Mouse (Mus musculus): ENCODE measurements around the gene Srbd1. TPM values are rescaled to one million over a fixed set of nuclear protein-coding genes. Genes with fewer than 3 reads are reported as not detected.

Gene Srbd1
- polyA plus RNA-seq, 1 experiment, result 6.1 TPM

DNA sequence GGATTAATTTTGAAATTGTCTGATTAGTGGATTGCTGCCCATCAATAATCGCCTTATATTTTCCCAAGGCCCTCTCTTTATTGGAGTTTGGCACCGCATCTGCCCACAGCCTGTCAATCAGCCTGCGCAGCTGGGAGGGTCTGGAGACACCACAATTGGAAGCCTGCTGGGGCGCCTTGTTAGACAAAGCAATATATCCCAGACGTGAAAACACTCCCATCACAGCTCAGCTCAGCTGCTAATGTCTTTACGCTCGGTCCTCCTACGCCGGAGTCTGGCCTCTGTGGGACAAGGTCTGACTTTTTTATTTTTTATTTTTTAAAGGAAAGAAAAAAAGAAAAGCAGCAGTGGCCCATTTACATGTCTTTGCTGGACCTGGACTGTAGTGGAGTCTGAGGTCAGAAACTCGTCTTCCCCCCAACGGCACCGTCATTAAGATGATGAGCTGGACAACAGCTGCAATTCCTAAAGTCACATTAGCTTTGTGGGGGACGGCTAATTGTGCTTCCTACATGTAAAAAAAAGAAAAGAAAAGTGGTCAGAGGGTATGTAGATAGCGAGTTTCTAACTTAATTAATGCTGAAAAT lies 195.0 kb downstream of the Srbd1 start:
- Histone ChIP-seq H3K36me3 (ENCODE audit: control insufficient read depth, insufficient read depth) (no peaks in the 10 kb centered on the region), H3K4me3 (no peak overlapping the region), H3K27me3 (ENCODE audit: control insufficient read depth, insufficient read depth, insufficient read length) (peaks cover 1% of the 10 kb centered on the region), H3K79me2 (ENCODE audit: control insufficient read depth, insufficient read depth) (no peaks in the 10 kb centered on the region), H3ac (ENCODE audit: control insufficient read depth, insufficient read length) (no peak overlapping the region), H3K4me2 (ENCODE audit: low read depth) (no peak overlapping the region)
- TF ChIP-seq POLR2AphosphoS2 (IDR thresholded peaks at IDR 0.05; ENCODE audit: insufficient read length, low read depth), result no peak
- no peak for TF ChIP-seq USF1 (IDR thresholded peaks at IDR 0.05; ENCODE audit: low read depth)
- no peak for TF ChIP-seq SRF (IDR thresholded peaks at IDR 0.05; ENCODE audit: control insufficient read depth, insufficient read length, low read depth)
- TF ChIP-seq CEBPB (IDR thresholded peaks at IDR 0.05; ENCODE audit: insufficient read depth, poor library complexity, severe bottlenecking), result no peak
- no peak for TF ChIP-seq REST (IDR thresholded peaks at IDR 0.05; ENCODE audit: insufficient read depth, insufficient read length)
- no peak for TF ChIP-seq TCF3 (IDR thresholded peaks at IDR 0.05; ENCODE audit: insufficient read length, low read depth)
- no peak for TF ChIP-seq TCF12 (IDR thresholded peaks at IDR 0.05; ENCODE audit: insufficient read depth, poor library complexity, severe bottlenecking)
- TF ChIP-seq POLR2A (IDR thresholded peaks at IDR 0.05; ENCODE audit: insufficient read length, low read depth), result no peak
- no peak for TF ChIP-seq MYOD1 (IDR thresholded peaks at IDR 0.05; ENCODE audit: control insufficient read depth in 1 of 3, insufficient read length in 2 of 3, low read depth in 2 of 3)
- no peak for TF ChIP-seq MAX (IDR thresholded peaks at IDR 0.05; ENCODE audit: low read depth)
- TF ChIP-seq E2F4 (IDR thresholded peaks at IDR 0.05; ENCODE audit: insufficient read depth), result no peak
- no peak for TF ChIP-seq MYOG (IDR thresholded peaks at IDR 0.05; ENCODE audit: control insufficient read depth in 1 of 3, insufficient read depth in 1 of 3, insufficient read length in 2 of 3, low read depth in 2 of 3)

DNA sequence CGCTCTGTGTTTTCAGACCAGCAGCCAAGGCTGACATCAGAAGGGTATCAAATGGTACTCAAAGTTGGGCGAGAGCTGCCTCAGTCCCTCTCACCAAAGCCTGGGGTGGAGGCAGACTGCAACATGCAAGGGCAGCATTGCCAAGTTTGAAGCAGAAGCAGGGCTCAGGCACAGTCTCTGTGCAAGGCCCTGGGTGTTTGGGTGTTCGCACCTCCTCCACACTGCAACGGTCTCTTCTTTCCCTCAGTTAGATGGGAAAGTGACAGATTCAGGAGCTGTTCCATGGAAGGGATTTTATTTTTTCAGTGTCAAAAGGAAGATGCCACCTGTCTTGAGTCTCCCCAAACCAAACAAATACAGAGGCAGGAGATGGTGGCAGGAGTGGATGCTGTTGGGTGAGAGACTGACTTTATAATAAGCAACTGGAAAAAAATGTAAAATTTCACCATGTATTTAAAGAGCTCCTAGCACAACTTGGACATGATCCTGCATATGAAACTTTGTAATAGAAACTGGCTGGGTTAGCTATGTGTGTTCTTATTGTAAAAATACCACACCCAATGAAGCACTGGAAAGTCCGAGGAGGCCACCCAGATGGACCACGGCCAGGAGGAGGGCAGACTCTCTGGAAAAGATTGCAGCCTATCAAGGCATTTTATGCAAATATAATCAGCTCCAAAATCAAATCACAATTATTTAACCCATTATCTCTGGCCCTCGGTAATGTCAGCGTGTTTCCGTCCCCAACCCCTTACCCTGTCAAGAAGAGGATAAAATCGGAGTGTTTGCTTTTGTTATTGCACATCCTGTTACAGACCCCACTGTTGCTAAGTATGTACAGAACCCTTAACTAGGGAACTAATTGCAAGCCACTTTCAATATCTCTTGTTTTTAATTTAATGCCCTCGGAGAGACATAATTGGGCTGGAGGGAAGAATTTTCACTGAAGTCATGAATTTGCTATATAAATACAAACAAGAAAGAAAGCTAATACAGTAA lies 195.8 kb downstream of the Srbd1 start:
- Histone ChIP-seq H3K4me2 (ENCODE audit: low read depth) (no peak overlapping the region), H3ac (ENCODE audit: control insufficient read depth, insufficient read length) (no peak overlapping the region), H3K27me3 (ENCODE audit: control insufficient read depth, insufficient read depth, insufficient read length) (no peaks in the 10 kb centered on the region), H3K4me3 (no peak overlapping the region), H3K36me3 (ENCODE audit: control insufficient read depth, insufficient read depth) (no peaks in the 10 kb centered on the region), H3K79me2 (ENCODE audit: control insufficient read depth, insufficient read depth) (no peaks in the 10 kb centered on the region)
- no peak for TF ChIP-seq MAX (IDR thresholded peaks at IDR 0.05; ENCODE audit: low read depth)
- no peak for TF ChIP-seq POLR2A (IDR thresholded peaks at IDR 0.05; ENCODE audit: insufficient read length, low read depth)
- TF ChIP-seq MYOG (IDR thresholded peaks at IDR 0.05; ENCODE audit: control insufficient read depth in 1 of 3, insufficient read depth in 1 of 3, insufficient read length in 2 of 3, low read depth in 2 of 3), result no peak
- no peak for TF ChIP-seq CEBPB (IDR thresholded peaks at IDR 0.05; ENCODE audit: insufficient read depth, poor library complexity, severe bottlenecking)
- no peak for TF ChIP-seq TCF3 (IDR thresholded peaks at IDR 0.05; ENCODE audit: insufficient read length, low read depth)
- TF ChIP-seq USF1 (IDR thresholded peaks at IDR 0.05; ENCODE audit: low read depth), result no peak
- TF ChIP-seq TCF12 (IDR thresholded peaks at IDR 0.05; ENCODE audit: insufficient read depth, poor library complexity, severe bottlenecking), result no peak
- no peak for TF ChIP-seq E2F4 (IDR thresholded peaks at IDR 0.05; ENCODE audit: insufficient read depth)
- TF ChIP-seq REST (IDR thresholded peaks at IDR 0.05; ENCODE audit: insufficient read depth, insufficient read length), result no peak
- TF ChIP-seq POLR2AphosphoS2 (IDR thresholded peaks at IDR 0.05; ENCODE audit: insufficient read length, low read depth), result no peak
- no peak for TF ChIP-seq MYOD1 (IDR thresholded peaks at IDR 0.05; ENCODE audit: control insufficient read depth in 1 of 3, insufficient read length in 2 of 3, low read depth in 2 of 3)

GRCm38 (mm10) chr17:85944726-85945125 lies 200.2 kb downstream of the Srbd1 start:
- H3K4me2 ChIP-seq (ENCODE audit: low read depth), result no peak overlapping the region
- no peaks in the 10 kb centered on the region for H3K79me2 ChIP-seq (ENCODE audit: control insufficient read depth, insufficient read depth)
- no peak overlapping the region for H3ac ChIP-seq (ENCODE audit: control insufficient read depth, insufficient read length)
- H3K27me3 ChIP-seq (ENCODE audit: control insufficient read depth, insufficient read depth, insufficient read length), result no peaks in the 10 kb centered on the region
- TF ChIP-seq USF1 (IDR thresholded peaks at IDR 0.05; ENCODE audit: low read depth) (no peak), MAX (IDR thresholded peaks at IDR 0.05; ENCODE audit: low read depth) (no peak), SRF (IDR thresholded peaks at IDR 0.05; ENCODE audit: control insufficient read depth, insufficient read length, low read depth) (no peak), TCF3 (IDR thresholded peaks at IDR 0.05; ENCODE audit: insufficient read length, low read depth) (no peak), CEBPB (IDR thresholded peaks at IDR 0.05; ENCODE audit: insufficient read depth, poor library complexity, severe bottlenecking) (no peak), POLR2AphosphoS2 (IDR thresholded peaks at IDR 0.05; ENCODE audit: insufficient read length, low read depth) (no peak), MYOG (IDR thresholded peaks at IDR 0.05; ENCODE audit: control insufficient read depth in 1 of 3, insufficient read depth in 1 of 3, insufficient read length in 2 of 3, low read depth in 2 of 3) (no peak), POLR2A (IDR thresholded peaks at IDR 0.05; ENCODE audit: insufficient read length, low read depth) (no peak), TCF12 (IDR thresholded peaks at IDR 0.05; ENCODE audit: insufficient read depth, poor library complexity, severe bottlenecking) (no peak), MYOD1 (IDR thresholded peaks at IDR 0.05; ENCODE audit: control insufficient read depth in 1 of 3, insufficient read length in 2 of 3, low read depth in 2 of 3) (no peak), E2F4 (IDR thresholded peaks at IDR 0.05; ENCODE audit: insufficient read depth) (no peak), REST (IDR thresholded peaks at IDR 0.05; ENCODE audit: insufficient read depth, insufficient read length) (no peak)
- H3K4me3 ChIP-seq, result no peak overlapping the region
- H3K36me3 ChIP-seq (ENCODE audit: control insufficient read depth, insufficient read depth), result no peaks in the 10 kb centered on the region

DNA sequence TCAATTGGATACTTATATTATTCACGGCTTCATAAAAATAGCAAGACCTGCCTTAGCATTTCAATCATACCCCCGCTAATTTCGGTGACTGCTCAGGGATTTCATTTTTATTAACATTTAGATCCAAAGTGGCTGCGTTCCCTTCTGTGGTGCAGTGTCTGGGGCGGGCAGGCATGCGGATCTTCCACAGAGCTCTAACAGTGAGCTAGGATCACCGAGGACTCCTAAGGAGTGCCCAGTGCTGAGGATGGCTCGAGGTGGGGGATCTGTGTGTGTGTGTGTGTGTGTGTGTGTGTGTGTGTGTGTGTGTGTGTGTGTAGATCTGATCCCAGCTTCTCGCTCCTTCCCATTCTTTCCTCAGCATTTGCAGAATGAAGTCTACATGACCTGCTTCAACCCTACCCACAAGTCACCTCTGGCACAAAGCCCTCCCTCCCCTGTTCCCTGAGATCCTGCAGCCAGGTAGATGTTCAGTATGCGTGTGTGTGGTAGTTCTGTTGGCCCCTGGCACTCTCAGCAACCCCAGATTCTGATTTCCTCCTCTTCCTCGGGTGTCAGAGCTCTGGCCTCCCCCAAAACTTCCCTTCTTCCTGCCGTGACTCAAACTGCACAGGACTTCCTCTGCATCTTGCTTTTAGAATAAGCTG lies 200.9 kb downstream of the Srbd1 start:
- Histone ChIP-seq H3K4me2 (ENCODE audit: low read depth) (no peak overlapping the region), H3K27me3 (ENCODE audit: control insufficient read depth, insufficient read depth, insufficient read length) (no peaks in the 10 kb centered on the region), H3K79me2 (ENCODE audit: control insufficient read depth, insufficient read depth) (no peaks in the 10 kb centered on the region), H3K36me3 (ENCODE audit: control insufficient read depth, insufficient read depth) (no peaks in the 10 kb centered on the region), H3K4me3 (no peak overlapping the region), H3ac (ENCODE audit: control insufficient read depth, insufficient read length) (no peak overlapping the region)
- TF ChIP-seq CEBPB (IDR thresholded peaks at IDR 0.05; ENCODE audit: insufficient read depth, poor library complexity, severe bottlenecking), result no peak
- TF ChIP-seq TCF12 (IDR thresholded peaks at IDR 0.05; ENCODE audit: insufficient read depth, poor library complexity, severe bottlenecking), result no peak
- TF ChIP-seq SRF (IDR thresholded peaks at IDR 0.05; ENCODE audit: control insufficient read depth, insufficient read length, low read depth), result no peak
- TF ChIP-seq MYOG (IDR thresholded peaks at IDR 0.05; ENCODE audit: control insufficient read depth in 1 of 3, insufficient read depth in 1 of 3, insufficient read length in 2 of 3, low read depth in 2 of 3), result no peak
- no peak for TF ChIP-seq MAX (IDR thresholded peaks at IDR 0.05; ENCODE audit: low read depth)
- TF ChIP-seq REST (IDR thresholded peaks at IDR 0.05; ENCODE audit: insufficient read depth, insufficient read length), result no peak
- TF ChIP-seq E2F4 (IDR thresholded peaks at IDR 0.05; ENCODE audit: insufficient read depth), result no peak
- TF ChIP-seq USF1 (IDR thresholded peaks at IDR 0.05; ENCODE audit: low read depth), result no peak
- TF ChIP-seq TCF3 (IDR thresholded peaks at IDR 0.05; ENCODE audit: insufficient read length, low read depth), result no peak
- TF ChIP-seq POLR2AphosphoS2 (IDR thresholded peaks at IDR 0.05; ENCODE audit: insufficient read length, low read depth), result no peak
- TF ChIP-seq POLR2A (IDR thresholded peaks at IDR 0.05; ENCODE audit: insufficient read length, low read depth), result no peak
- TF ChIP-seq MYOD1 (IDR thresholded peaks at IDR 0.05; ENCODE audit: control insufficient read depth in 1 of 3, insufficient read length in 2 of 3, low read depth in 2 of 3), result no peak
